Mouse (Mus musculus) inflammation-experienced regulatory T-cells, adult 6 months (primary cell): ENCODE results near the gene Ppargc1a. TPM values are rescaled to one million over a fixed set of nuclear protein-coding genes. Genes with fewer than 3 reads are reported as not detected.

Source experiments
- ATAC-seq: one replicate; pipeline ENCODE4 v1.8.0; 2017
- polyA plus RNA-seq, 3 experiments: library from polyadenylated mRNA; unstranded; fragments of 100-300 nt; shearing (Covaris generic); gene quantifications; one replicate each; pipeline ENCODE4 v1.2.1; 2017

Ppargc1a gene
- polyA plus RNA-seq, 3 experiments from 2014 or later, result 0.15 TPM; not detected in 2

- ATAC-seq, result no peak
Observed at GRCm38 (mm10) chr5:51410006-51410405, 157.5 kb downstream of the Ppargc1a start.

GRCm38 (mm10) chr5:51406406-51406805 is 161.1 kb downstream of the Ppargc1a start:
- no peak for ATAC-seq
